Mouse (Mus musculus) olfactory bulb, adult 2 months (tissue): ENCODE measurements around the gene Sectm1a.

ENCODE experiments used
- CTCF ChIP-seq: fragments of 200-500 bp; IDR thresholded peaks from 2 replicates; pipeline ENCODE4 v1.5.1; 2012; ENCODE audit warnings: low read depth, mild to moderate bottlenecking, low read length, moderate library complexity; ENCODE audit not compliant: insufficient read depth
- POLR2A ChIP-seq: fragments of 200-500 bp; IDR thresholded peaks from 2 replicates; pipeline ENCODE4 v1.6.1; 2012; ENCODE audit warnings: mild to moderate bottlenecking, low read depth, low read length, moderate library complexity; ENCODE audit not compliant: insufficient read depth

GRCm38 (mm10) chr11:121058956-121059355 lies 22.1 kb downstream of the Sectm1a start:
- TF ChIP-seq POLR2A (no peak), CTCF (no peak)
